Comparison of ENCODE assay signal across 14 mouse cellular contexts in genomic region chr2:106461973-106462637, GRCm38 (mm10).
DNase-seq lines count a peak whose midpoint lies in the region; ATAC-seq lines count a peak whose summit lies in the region.
"Had no signal": no experiment of that assay in that cellular context is flagged by ENCODE, and none has a peak within 500 bp of the region (broad histone marks: within the 10 kb centered on the region; RNA-seq: fewer than 3 reads in every experiment).

No protein-coding gene starts in this region.

- H3K9me3 ChIP-seq in forebrain, embryonic 10.5 days, result no peaks in the 10 kb centered on the region
- H3K9me3 ChIP-seq in forebrain, embryonic 11.5 days (ENCODE audit: control insufficient read depth, low read length), result no peaks in the 10 kb centered on the region
- no peaks in the 10 kb centered on the region for H3K9me3 ChIP-seq in heart, embryonic 16.5 days (replicated peaks; ENCODE audit: control insufficient read depth, low read length)
- H3K9me3 ChIP-seq: hindbrain, embryonic 15.5 days had no signal

- ATAC-seq in forebrain, embryonic 11.5 days (replicated peaks; ENCODE audit: low FRiP score), result no peak
- ATAC-seq in heart, embryonic 16.5 days (replicated peaks; ENCODE audit: extremely low read depth, insufficient read depth, low FRiP score), result 0 out of 2 replicates have a peak, but pooled peaks have one; percentile 18
- no peak for ATAC-seq in inflammation-experienced regulatory T-cells, adult 6 months

- H3K4me3 ChIP-seq in forebrain, embryonic 10.5 days, result no peak overlapping the region
- no peak overlapping the region for H3K4me3 ChIP-seq in forebrain, embryonic 11.5 days (ENCODE audit: low read depth, low read length)
- no peak overlapping the region for H3K4me3 ChIP-seq in heart, embryonic 16.5 days (ENCODE audit: low read length)
- H3K4me3 ChIP-seq: hindbrain, embryonic 15.5 days had no signal

- 0 out of 2 replicates have a peak overlapping the region, but pooled peaks have one; percentile 27 for H3K27ac ChIP-seq in forebrain, embryonic 10.5 days
- H3K27ac ChIP-seq in forebrain, embryonic 11.5 days (ENCODE audit: low read depth, low read length), result no peak overlapping the region
- no peak overlapping the region for H3K27ac ChIP-seq in heart, embryonic 16.5 days (ENCODE audit: low read length)
- H3K27ac ChIP-seq: hindbrain, embryonic 15.5 days had no signal

- H3K4me2 ChIP-seq in forebrain, embryonic 11.5 days (ENCODE audit: low read depth, low read length, severe bottlenecking), result no peak overlapping the region
- no peak overlapping the region for H3K4me2 ChIP-seq in heart, embryonic 16.5 days (ENCODE audit: low read depth, low read length)
- H3K4me2 ChIP-seq: hindbrain, embryonic 15.5 days had no signal

- 67% methylated on average over 12 of the region's 12 CpGs for WGBS in forebrain, embryonic 10.5 days
- 67% methylated on average over 12 of the region's 12 CpGs for WGBS in forebrain, embryonic 11.5 days
- WGBS in heart, embryonic 16.5 days, result 25% methylated on average over 12 of the region's 12 CpGs

- no peaks in the 10 kb centered on the region for H3K36me3 ChIP-seq in forebrain, embryonic 10.5 days (replicated peaks)
- H3K36me3 ChIP-seq in forebrain, embryonic 11.5 days (ENCODE audit: control insufficient read depth, insufficient read depth, low read length), result no peaks in the 10 kb centered on the region
- H3K36me3 ChIP-seq in heart, embryonic 16.5 days (ENCODE audit: control insufficient read depth, insufficient read depth), result no peaks in the 10 kb centered on the region
- H3K36me3 ChIP-seq: hindbrain, embryonic 15.5 days had no signal

- 0 out of 2 replicates have a peak, but pooled peaks cover 4% of the 10 kb centered on the region for H3K27me3 ChIP-seq in forebrain, embryonic 10.5 days (ENCODE audit: poor library complexity, severe bottlenecking)
- no peaks in the 10 kb centered on the region for H3K27me3 ChIP-seq in forebrain, embryonic 11.5 days (ENCODE audit: control insufficient read depth, insufficient read depth, low read length)
- no peaks in the 10 kb centered on the region for H3K27me3 ChIP-seq in heart, embryonic 16.5 days (ENCODE audit: control insufficient read depth, insufficient read depth, low read length)
- H3K27me3 ChIP-seq: CH12.LX; hindbrain, embryonic 15.5 days had no signal

- no peak for DNase-seq in forebrain, embryonic 10.5 days (ENCODE audit: extremely low spot score, low spot score)
- no peak for DNase-seq in forebrain, embryonic 11.5 days (ENCODE audit: low spot score)
- DNase-seq in heart, adult 9 months (ENCODE audit: low spot score in 2 of 2), result no peak
- DNase-seq in forelimb bud, embryonic 11.5 days (ENCODE audit: low read depth, low spot score), result peak; percentile 69
- DNase-seq in retina, postnatal 1 day, result peak; percentile 54
- no peak for DNase-seq in ovary, postnatal 10 days (ENCODE audit: low spot score)
- DNase-seq: cerebellum, adult 8-10 months; kidney, adult 8-10 months; liver; lung, adult 2 months had no signal

- no peak overlapping the region for H3K9ac ChIP-seq in forebrain, embryonic 11.5 days (ENCODE audit: low read length)
- H3K9ac ChIP-seq in heart, embryonic 16.5 days (ENCODE audit: low read length), result no peak overlapping the region
- H3K9ac ChIP-seq: hindbrain, embryonic 15.5 days had no signal

- peaks cover 27% of the 10 kb centered on the region for H3K4me1 ChIP-seq in forebrain, embryonic 10.5 days
- H3K4me1 ChIP-seq in forebrain, embryonic 11.5 days (replicated peaks; ENCODE audit: control insufficient read depth, insufficient read depth, low read length), result peaks cover 4% of the 10 kb centered on the region; the same call in 1 of the 2 replicates
- H3K4me1 ChIP-seq in heart, embryonic 16.5 days (ENCODE audit: control insufficient read depth, insufficient read depth, low read length), result peaks cover 13% of the 10 kb centered on the region
- H3K4me1 ChIP-seq: hindbrain, embryonic 15.5 days had no signal

Comparison
In these comparisons a context has a peak if more than half of its experiments do, and no peak if none do; other contexts are left out.
1. DNase-seq: peak in forelimb bud, embryonic 11.5 days (single experiment) and retina, postnatal 1 day (single experiment); none in forebrain, embryonic 10.5 days (single experiment), forebrain, embryonic 11.5 days (single experiment), heart, adult 9 months (0 of 2) and ovary, postnatal 10 days (single experiment).